In genomic region chr7:122738541-122738940, GRCm38 (mm10) we compare ENCODE assay signal across 31 mouse cellular contexts.
DNase-seq lines count a peak whose midpoint lies in the region; ATAC-seq and TF ChIP-seq lines count a peak whose summit lies in the region.
"Had no signal": no experiment of that assay in that cellular context is flagged by ENCODE, and none has a peak within 500 bp of the region (broad histone marks: within the 10 kb centered on the region; RNA-seq: fewer than 3 reads in every experiment).

No protein-coding gene starts in this region.

- no peak for DNase-seq in forebrain, embryonic 11.5 days (ENCODE audit: low spot score)
- peak; percentile 23 for DNase-seq in hindbrain, postnatal 0 days (ENCODE audit: low spot score)
- no peak for DNase-seq in spleen, postnatal 4 days (ENCODE audit: low spot score in 2 of 2)
- no peak for DNase-seq in layer of hippocampus, adult 9-11 months
- DNase-seq: adrenal gland, postnatal 14 days; cerebellum, adult 18-20 months; cerebellum, postnatal 14 days; gastrocnemius, postnatal 25 days; heart, adult 11 months; kidney, adult 9 months; kidney, postnatal 10 days; liver, embryonic 13.5 days; lung, adult 18-20 months; right cerebral cortex, postnatal 14 days; thymus, postnatal 14 days had no signal

- no peak for TF ChIP-seq CTCF in hindbrain, postnatal 0 days (IDR thresholded peaks at IDR 0.05; ENCODE audit: low read depth)

- ATAC-seq in forebrain, embryonic 12.5 days (ENCODE audit: low FRiP score), result peak; percentile 69; the same call in 1 of the 2 replicates
- ATAC-seq in forebrain, embryonic 11.5 days (replicated peaks; ENCODE audit: low FRiP score), result no peak
- ATAC-seq in hindbrain, postnatal 0 days, result peak; percentile 55; the same call in 1 of the 2 replicates
- no peak for ATAC-seq in hindbrain, embryonic 12.5 days (ENCODE audit: low FRiP score)
- ATAC-seq in forebrain, embryonic 16.5 days, result peak; percentile 92
- ATAC-seq in midbrain, embryonic 15.5 days (replicated peaks), result peak; percentile 77
- ATAC-seq: intestine, postnatal 0 days; lung, postnatal 0 days had no signal

- no peaks in the 10 kb centered on the region for H3K36me3 ChIP-seq in forebrain, embryonic 12.5 days (replicated peaks)
- H3K36me3 ChIP-seq in forebrain, embryonic 11.5 days (ENCODE audit: control insufficient read depth, insufficient read depth, low read length), result no peaks in the 10 kb centered on the region
- H3K36me3 ChIP-seq in hindbrain, postnatal 0 days (ENCODE audit: insufficient read depth, low read length), result no peaks in the 10 kb centered on the region
- no peaks in the 10 kb centered on the region for H3K36me3 ChIP-seq in hindbrain, embryonic 12.5 days
- H3K36me3 ChIP-seq in forebrain, embryonic 16.5 days (ENCODE audit: control insufficient read depth, insufficient read depth), result no peaks in the 10 kb centered on the region
- no peaks in the 10 kb centered on the region for H3K36me3 ChIP-seq in midbrain, embryonic 15.5 days (replicated peaks)
- H3K36me3 ChIP-seq: G1E; heart, embryonic 10.5 days; heart, embryonic 15.5 days; limb, embryonic 10.5 days; limb, embryonic 15.5 days; liver, embryonic 13.5 days; neural tube, embryonic 12.5 days; stomach, embryonic 15.5 days had no signal

- no peak overlapping the region for H3K27ac ChIP-seq in forebrain, embryonic 12.5 days
- no peak overlapping the region for H3K27ac ChIP-seq in forebrain, embryonic 11.5 days (ENCODE audit: low read depth, low read length)
- no peak overlapping the region for H3K27ac ChIP-seq in hindbrain, postnatal 0 days
- no peak overlapping the region for H3K27ac ChIP-seq in hindbrain, embryonic 12.5 days
- H3K27ac ChIP-seq in forebrain, embryonic 16.5 days (ENCODE audit: low read length), result 0 out of 2 replicates have a peak overlapping the region, but pooled peaks have one; percentile 24
- H3K27ac ChIP-seq in midbrain, embryonic 15.5 days, result peak overlapping the region; percentile 47; the same call in 1 of the 2 replicates
- H3K27ac ChIP-seq: heart, embryonic 10.5 days; heart, embryonic 15.5 days; limb, embryonic 10.5 days; limb, embryonic 15.5 days; liver, embryonic 13.5 days; macrophage; neural tube, embryonic 12.5 days; stomach, embryonic 15.5 days had no signal

- H3K9me3 ChIP-seq in forebrain, embryonic 12.5 days, result no peaks in the 10 kb centered on the region
- no peaks in the 10 kb centered on the region for H3K9me3 ChIP-seq in forebrain, embryonic 11.5 days (ENCODE audit: control insufficient read depth, low read length)
- no peaks in the 10 kb centered on the region for H3K9me3 ChIP-seq in hindbrain, postnatal 0 days (ENCODE audit: low read length)
- H3K9me3 ChIP-seq in hindbrain, embryonic 12.5 days (replicated peaks), result no peaks in the 10 kb centered on the region
- H3K9me3 ChIP-seq in forebrain, embryonic 16.5 days (ENCODE audit: control insufficient read depth, low read length), result no peaks in the 10 kb centered on the region
- H3K9me3 ChIP-seq in midbrain, embryonic 15.5 days, result no peaks in the 10 kb centered on the region
- H3K9me3 ChIP-seq: heart, embryonic 10.5 days; heart, embryonic 15.5 days; limb, embryonic 10.5 days; limb, embryonic 15.5 days; liver, embryonic 13.5 days; neural tube, embryonic 12.5 days; stomach, embryonic 15.5 days had no signal

- no peak overlapping the region for H3K4me2 ChIP-seq in forebrain, embryonic 12.5 days
- H3K4me2 ChIP-seq in forebrain, embryonic 11.5 days (ENCODE audit: low read depth, low read length, severe bottlenecking), result no peak overlapping the region
- no peak overlapping the region for H3K4me2 ChIP-seq in hindbrain, postnatal 0 days (ENCODE audit: low read depth, low read length)
- no peak overlapping the region for H3K4me2 ChIP-seq in hindbrain, embryonic 12.5 days (replicated peaks)
- H3K4me2 ChIP-seq in forebrain, embryonic 16.5 days (ENCODE audit: low read length), result no peak overlapping the region; the same call in 1 of the 2 replicates
- H3K4me2 ChIP-seq in midbrain, embryonic 15.5 days, result no peak overlapping the region
- H3K4me2 ChIP-seq: heart, embryonic 15.5 days; limb, embryonic 15.5 days; liver, embryonic 13.5 days; neural tube, embryonic 12.5 days; stomach, embryonic 15.5 days had no signal

- WGBS in forebrain, embryonic 12.5 days, result 22% methylated on average over 5 of the region's 5 CpGs
- 43% methylated on average over 5 of the region's 5 CpGs for WGBS in forebrain, embryonic 11.5 days
- WGBS in hindbrain, postnatal 0 days, result 31% methylated on average over 5 of the region's 5 CpGs
- 50% methylated on average over 5 of the region's 5 CpGs for WGBS in hindbrain, embryonic 12.5 days
- 12% methylated on average over 5 of the region's 5 CpGs for WGBS in forebrain, embryonic 16.5 days
- 24% methylated on average over 5 of the region's 5 CpGs for WGBS in midbrain, embryonic 15.5 days

- no peaks in the 10 kb centered on the region for H3K27me3 ChIP-seq in forebrain, embryonic 12.5 days
- no peaks in the 10 kb centered on the region for H3K27me3 ChIP-seq in forebrain, embryonic 11.5 days (ENCODE audit: control insufficient read depth, insufficient read depth, low read length)
- no peaks in the 10 kb centered on the region for H3K27me3 ChIP-seq in hindbrain, postnatal 0 days (ENCODE audit: insufficient read depth, low read length)
- no peaks in the 10 kb centered on the region for H3K27me3 ChIP-seq in hindbrain, embryonic 12.5 days
- H3K27me3 ChIP-seq in forebrain, embryonic 16.5 days (replicated peaks; ENCODE audit: control insufficient read depth, insufficient read depth, low read length), result no peaks in the 10 kb centered on the region
- H3K27me3 ChIP-seq in midbrain, embryonic 15.5 days (replicated peaks), result no peaks in the 10 kb centered on the region
- H3K27me3 ChIP-seq: heart, embryonic 15.5 days; limb, embryonic 15.5 days; liver, embryonic 13.5 days; neural tube, embryonic 12.5 days; stomach, embryonic 15.5 days had no signal

- H3K9ac ChIP-seq in forebrain, embryonic 12.5 days, result no peak overlapping the region
- no peak overlapping the region for H3K9ac ChIP-seq in forebrain, embryonic 11.5 days (ENCODE audit: low read length)
- no peak overlapping the region for H3K9ac ChIP-seq in hindbrain, postnatal 0 days (replicated peaks; ENCODE audit: low read length)
- H3K9ac ChIP-seq in hindbrain, embryonic 12.5 days, result no peak overlapping the region
- H3K9ac ChIP-seq in forebrain, embryonic 16.5 days (replicated peaks; ENCODE audit: low read depth, low read length), result no peak overlapping the region
- H3K9ac ChIP-seq in midbrain, embryonic 15.5 days, result no peak overlapping the region
- H3K9ac ChIP-seq: heart, embryonic 15.5 days; limb, embryonic 15.5 days; liver, embryonic 13.5 days; neural tube, embryonic 12.5 days; stomach, embryonic 15.5 days had no signal

- H3K4me1 ChIP-seq in forebrain, embryonic 12.5 days, result peaks cover 13% of the 10 kb centered on the region
- no peaks in the 10 kb centered on the region; the same call in 1 of the 2 replicates for H3K4me1 ChIP-seq in forebrain, embryonic 11.5 days (replicated peaks; ENCODE audit: control insufficient read depth, insufficient read depth, low read length)
- H3K4me1 ChIP-seq in hindbrain, postnatal 0 days (ENCODE audit: insufficient read depth, low read length), result no peaks in the 10 kb centered on the region
- H3K4me1 ChIP-seq in hindbrain, embryonic 12.5 days, result peaks cover 4% of the 10 kb centered on the region; the same call in 1 of the 2 replicates
- peaks cover 7% of the 10 kb centered on the region for H3K4me1 ChIP-seq in forebrain, embryonic 16.5 days (replicated peaks; ENCODE audit: control insufficient read depth, insufficient read depth, low read length)
- H3K4me1 ChIP-seq in midbrain, embryonic 15.5 days, result peaks cover 13% of the 10 kb centered on the region
- H3K4me1 ChIP-seq: heart, embryonic 10.5 days; heart, embryonic 15.5 days; limb, embryonic 10.5 days; limb, embryonic 15.5 days; liver, embryonic 13.5 days; stomach, embryonic 15.5 days had no signal

- no peak overlapping the region for H3K4me3 ChIP-seq in forebrain, embryonic 12.5 days (replicated peaks)
- H3K4me3 ChIP-seq in forebrain, embryonic 11.5 days (ENCODE audit: low read depth, low read length), result no peak overlapping the region
- H3K4me3 ChIP-seq in hindbrain, postnatal 0 days (ENCODE audit: low read length), result no peak overlapping the region
- H3K4me3 ChIP-seq in hindbrain, embryonic 12.5 days, result no peak overlapping the region
- no peak overlapping the region for H3K4me3 ChIP-seq in forebrain, embryonic 16.5 days (replicated peaks; ENCODE audit: low read length)
- no peak overlapping the region for H3K4me3 ChIP-seq in midbrain, embryonic 15.5 days
- H3K4me3 ChIP-seq: erythroblast, embryonic 14.5 days; heart, embryonic 10.5 days; heart, embryonic 15.5 days; limb, embryonic 10.5 days; limb, embryonic 15.5 days; liver, embryonic 13.5 days; myocyte; neural tube, embryonic 12.5 days; stomach, embryonic 15.5 days had no signal

Comparison
In these comparisons a context has a peak if more than half of its experiments do, and no peak if none do; other contexts are left out.
1. ATAC-seq: peak in forebrain, embryonic 12.5 days (single experiment), hindbrain, postnatal 0 days (single experiment), forebrain, embryonic 16.5 days (single experiment) and midbrain, embryonic 15.5 days (single experiment); none in forebrain, embryonic 11.5 days (single experiment) and hindbrain, embryonic 12.5 days (single experiment).
2. H3K27ac ChIP-seq: peak in forebrain, embryonic 16.5 days (single experiment) and midbrain, embryonic 15.5 days (single experiment); none in forebrain, embryonic 12.5 days (single experiment), forebrain, embryonic 11.5 days (single experiment), hindbrain, postnatal 0 days (single experiment) and hindbrain, embryonic 12.5 days (single experiment).